Mouse (Mus musculus) ES-Bruce4 (cell line): ENCODE results near the gene Hmcn2.

Experiments
- CTCF ChIP-seq: IDR thresholded peaks from one replicate; pipeline ENCODE4 v1.8.1; 2011; ENCODE audit warnings: low read depth, low read length
- POLR2A ChIP-seq: IDR thresholded peaks from one replicate; pipeline ENCODE4 v1.8.1; 2011; ENCODE audit warnings: low read length; ENCODE audit not compliant: insufficient read depth

- TF ChIP-seq CTCF (no peak), POLR2A (no peak)
Measured at GRCm38 (mm10) chr2:31450661-31451060, 136.4 kb downstream of the Hmcn2 start.
